Mouse (Mus musculus) limb, embryonic 10.5 days (tissue): ENCODE data around the gene Mettl21e. TPM values are rescaled to one million over a fixed set of nuclear protein-coding genes. Genes with fewer than 3 reads are reported as not detected.

Experiments used
- DNase-seq: peaks from one replicate; pipeline ENCODE4 v3.0.0-alpha.2; 2017; ENCODE audit warnings: low spot score
- H3K27ac ChIP-seq: fragments of 300-500 bp; sonication (generic); 2 replicates; pipeline ENCODE4 v1.5.1; 2016; ENCODE audit warnings: mild to moderate bottlenecking
- H3K27me3 ChIP-seq: fragments of 300-500 bp; sonication (generic); 2 replicates; pipeline ENCODE4 v1.6.1; 2016; ENCODE audit warnings: low read depth, mild to moderate bottlenecking; ENCODE audit not compliant: poor library complexity, severe bottlenecking
- H3K36me3 ChIP-seq: fragments of 300-500 bp; sonication (generic); 2 replicates; pipeline ENCODE4 v1.6.1; 2016; ENCODE audit warnings: mild to moderate bottlenecking, moderate library complexity
- H3K4me1 ChIP-seq: fragments of 300-500 bp; sonication (generic); 2 replicates; pipeline ENCODE4 v1.6.1; 2016
- H3K4me3 ChIP-seq: fragments of 300-500 bp; sonication (generic); 2 replicates; pipeline ENCODE4 v1.5.1; 2016; ENCODE audit warnings: mild to moderate bottlenecking, moderate library complexity
- H3K9me3 ChIP-seq: fragments of 300-500 bp; sonication (generic); replicated peaks from 2 replicates; pipeline ENCODE4 v1.6.1; 2016; ENCODE audit warnings: mild to moderate bottlenecking
- WGBS: fragments of 180-500 bp; shearing (Covaris S2); methylation state at CpG from one replicate; pipeline ENCODE4 v1.1.7; 2016; 5-methylcytosine and 5-hydroxymethylcytosine counted together
- polyA plus RNA-seq: library from polyadenylated mRNA; unstranded; fragments of >200 nt; fragmentation: Nextera tagmentation; extraction: Ambion mirVana; gene quantifications from 2 replicates; pipeline ENCODE4 v1.2.1, GENCODE M21; 2016

Gene Mettl21e
- polyA plus RNA-seq, 1 experiment from 2014 or later: not detected

DNA sequence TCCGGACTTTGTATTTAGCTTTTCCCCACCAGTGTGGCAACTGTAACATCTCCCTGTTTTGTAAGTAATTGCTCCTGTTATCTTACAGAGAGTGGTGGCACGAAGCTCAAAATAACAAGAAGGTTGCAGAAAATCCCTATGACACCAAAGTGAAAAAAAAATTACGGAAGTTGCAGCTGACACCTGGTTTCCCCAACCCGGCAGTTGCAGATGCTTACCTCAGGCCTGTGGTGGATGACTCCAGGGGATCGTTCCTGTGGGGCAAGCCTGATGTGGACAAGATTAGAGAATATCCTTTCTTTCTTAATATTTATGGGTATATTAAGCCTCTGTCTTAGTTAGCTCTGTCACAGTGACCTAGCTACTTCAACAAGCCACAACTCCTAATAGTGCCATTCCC is 40.7 kb downstream of the Mettl21e start:
- H3K36me3 ChIP-seq: peaks cover 79% of the 10 kb centered on the region
- no peak overlapping the region for H3K27ac ChIP-seq
- DNase-seq: no peak
- no peaks in the 10 kb centered on the region for H3K27me3 ChIP-seq
- H3K4me1 ChIP-seq: no peaks in the 10 kb centered on the region
- no peak overlapping the region for H3K4me3 ChIP-seq
- H3K9me3 ChIP-seq: no peaks in the 10 kb centered on the region
- 92% methylated on average over 5 of the region's 5 CpGs for WGBS

DNA sequence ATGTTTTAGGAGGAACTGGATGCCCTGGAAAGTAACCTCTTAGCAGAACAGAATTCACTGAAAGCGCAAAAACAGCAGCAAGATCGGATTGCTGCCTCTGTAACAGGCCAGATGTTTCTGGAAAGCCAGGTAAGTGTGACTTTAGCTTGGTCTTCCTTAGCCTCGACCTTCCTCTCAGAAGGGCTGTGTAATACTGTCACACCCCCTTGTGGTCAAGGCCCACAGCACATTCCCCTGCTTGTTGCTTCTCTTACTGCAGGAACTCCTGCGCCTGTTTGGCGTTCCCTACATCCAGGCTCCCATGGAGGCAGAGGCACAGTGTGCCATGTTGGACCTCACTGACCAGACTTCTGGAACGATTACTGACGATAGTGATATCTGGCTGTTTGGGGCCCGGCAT is 44.9 kb downstream of the Mettl21e start:
- H3K36me3 ChIP-seq: peaks cover 91% of the 10 kb centered on the region
- no peak for DNase-seq

DNA sequence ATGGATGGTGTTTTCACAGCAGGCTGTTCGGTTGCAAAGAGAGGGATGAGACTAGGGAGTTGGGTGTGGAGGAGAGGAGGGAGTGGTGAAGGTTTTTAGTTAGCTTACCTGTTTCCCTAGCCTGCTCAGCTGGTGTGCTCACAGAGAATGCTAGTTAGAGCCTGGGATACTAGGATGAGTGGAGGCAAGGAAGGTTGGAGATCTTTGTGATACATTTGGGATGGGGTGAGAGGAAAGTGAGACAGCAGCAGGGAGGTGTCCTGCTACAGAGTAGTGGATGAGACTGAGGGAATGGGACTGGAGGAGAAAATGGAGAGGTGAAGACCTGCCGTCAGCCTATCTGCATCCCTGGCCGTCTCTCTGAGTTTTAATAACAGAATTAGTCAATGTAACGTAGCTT is 46.1 kb downstream of the Mettl21e start:
- no peaks in the 10 kb centered on the region for H3K27me3 ChIP-seq
- DNase-seq: no peak
- H3K9me3 ChIP-seq: no peaks in the 10 kb centered on the region
- H3K4me1 ChIP-seq: no peaks in the 10 kb centered on the region
- H3K36me3 ChIP-seq: peaks cover 92% of the 10 kb centered on the region
- no peak overlapping the region for H3K4me3 ChIP-seq
- WGBS: 93% methylated on average over 4 of the region's 4 CpGs
- H3K27ac ChIP-seq: no peak overlapping the region

More for the DNA sequence above, 44.9 kb downstream of the Mettl21e start:
- Histone ChIP-seq H3K27ac (no peak overlapping the region), H3K4me1 (no peaks in the 10 kb centered on the region), H3K9me3 (no peaks in the 10 kb centered on the region), H3K27me3 (no peaks in the 10 kb centered on the region), H3K4me3 (no peak overlapping the region)
- WGBS: 91% methylated on average over 8 of the region's 8 CpGs

DNA sequence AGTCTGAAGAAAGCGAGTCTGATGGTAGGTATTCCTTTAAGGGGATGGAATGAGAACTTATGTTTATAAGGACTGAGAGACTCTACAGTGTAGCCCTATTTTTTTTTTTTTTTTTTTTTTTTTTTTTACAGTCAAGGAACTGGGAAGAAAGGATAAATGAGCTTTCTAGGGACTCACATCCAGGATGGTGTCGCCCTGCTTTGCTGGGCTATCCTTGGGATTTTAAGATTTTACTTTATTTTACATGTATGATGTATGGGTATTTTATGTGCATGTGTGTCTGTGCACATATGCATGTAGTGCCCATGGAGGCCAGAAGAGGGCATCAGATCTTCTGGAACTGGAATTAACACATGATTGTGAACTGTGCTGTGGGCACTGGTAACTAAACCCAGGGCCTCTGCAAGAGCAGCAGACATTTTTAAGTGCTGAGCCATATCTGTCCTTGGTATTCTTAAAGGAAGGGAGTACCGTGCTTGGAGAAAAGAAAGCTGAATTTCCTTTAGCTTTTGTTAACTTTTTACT is 50.8 kb downstream of the Mettl21e start:
- Histone ChIP-seq H3K4me3 (no peak overlapping the region), H3K4me1 (no peaks in the 10 kb centered on the region), H3K36me3 (peaks cover 91% of the 10 kb centered on the region), H3K9me3 (no peaks in the 10 kb centered on the region), H3K27ac (no peak overlapping the region), H3K27me3 (no peaks in the 10 kb centered on the region)
- DNase-seq: no peak
- 94% methylated on average over 3 of the region's 3 CpGs for WGBS

DNA sequence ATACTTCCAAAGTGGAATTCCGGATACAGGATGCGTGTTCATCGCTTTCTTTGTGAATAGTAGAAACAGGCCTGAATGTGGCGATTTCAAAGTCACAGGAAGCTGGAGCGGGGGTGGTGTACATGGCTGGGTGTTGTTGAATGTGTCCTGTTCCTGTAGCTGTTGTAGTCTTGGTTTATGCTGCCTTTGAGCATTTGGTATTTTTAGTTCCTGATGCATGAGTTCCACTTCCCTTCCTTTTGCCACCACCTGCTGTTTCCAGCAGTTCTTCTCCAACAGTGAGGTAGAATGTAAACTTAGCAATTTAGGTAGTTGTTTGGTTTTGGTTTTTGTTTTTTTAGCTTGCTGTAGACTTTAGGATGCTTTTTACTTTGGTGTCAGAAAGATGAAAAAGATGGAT is 56.4 kb downstream of the Mettl21e start:
- H3K27me3 ChIP-seq: no peaks in the 10 kb centered on the region
- whole genome bisulfite sequencing: 96% methylated on average over 5 of the region's 5 CpGs
- H3K36me3 ChIP-seq: peaks cover 93% of the 10 kb centered on the region

DNA sequence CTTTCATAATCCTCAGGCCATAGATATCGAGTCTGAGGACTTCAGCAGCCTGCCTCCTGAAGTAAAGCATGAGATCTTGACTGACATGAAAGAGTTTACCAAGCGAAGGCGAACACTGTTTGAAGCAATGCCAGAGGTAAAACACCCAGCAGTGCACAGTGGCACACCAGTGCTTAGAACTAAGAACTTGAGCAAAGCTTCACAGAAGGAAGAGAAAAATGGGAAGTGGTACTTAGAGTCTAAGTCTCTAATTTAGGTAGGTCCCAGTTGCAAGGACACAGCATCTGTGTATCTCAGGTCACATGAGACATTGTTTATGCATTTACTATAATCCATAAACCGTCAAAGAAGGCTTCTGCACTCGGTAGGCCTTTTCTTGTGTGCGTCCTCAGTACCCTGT is 56.9 kb downstream of the Mettl21e start:
- H3K4me1 ChIP-seq: no peaks in the 10 kb centered on the region
- WGBS: 93% methylated on average over 6 of the region's 6 CpGs
- no peaks in the 10 kb centered on the region for H3K9me3 ChIP-seq
- no peak overlapping the region for H3K27ac ChIP-seq
- H3K4me3 ChIP-seq: no peak overlapping the region
- DNase-seq: no peak
- no peaks in the 10 kb centered on the region for H3K27me3 ChIP-seq
- peaks cover 90% of the 10 kb centered on the region for H3K36me3 ChIP-seq

More for the DNA sequence above, 56.4 kb downstream of the Mettl21e start:
- Histone ChIP-seq H3K27ac (no peak overlapping the region), H3K4me1 (no peaks in the 10 kb centered on the region), H3K4me3 (no peak overlapping the region), H3K9me3 (no peaks in the 10 kb centered on the region)
- DNase-seq: no peak

DNA sequence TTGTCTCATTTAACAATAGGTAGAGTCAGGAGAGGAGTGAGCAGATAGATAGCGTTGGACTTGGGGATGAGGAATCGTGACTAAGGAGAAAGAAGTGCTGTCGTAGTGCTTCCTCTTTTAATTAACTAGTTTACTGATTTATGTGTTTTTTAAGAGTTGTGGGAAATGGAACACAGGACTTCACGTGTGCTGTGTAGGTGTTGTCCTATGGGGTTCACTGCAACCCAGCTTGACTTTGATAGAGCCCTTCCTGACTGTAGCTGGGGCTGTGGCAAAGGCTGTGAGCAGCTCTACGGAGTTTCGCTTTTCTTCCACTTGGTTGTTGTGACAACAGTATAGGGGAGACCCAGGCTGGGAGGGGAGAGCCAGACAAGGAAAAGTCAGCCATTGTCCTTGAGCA is 60.4 kb downstream of the Mettl21e start:
- WGBS: 93% methylated on average over 6 of the region's 6 CpGs
- H3K36me3 ChIP-seq: peaks cover 63% of the 10 kb centered on the region
- no peak for DNase-seq
- H3K4me3 ChIP-seq: no peak overlapping the region
- H3K27me3 ChIP-seq: no peaks in the 10 kb centered on the region
- H3K9me3 ChIP-seq: no peaks in the 10 kb centered on the region
- no peaks in the 10 kb centered on the region for H3K4me1 ChIP-seq
- no peak overlapping the region for H3K27ac ChIP-seq

DNA sequence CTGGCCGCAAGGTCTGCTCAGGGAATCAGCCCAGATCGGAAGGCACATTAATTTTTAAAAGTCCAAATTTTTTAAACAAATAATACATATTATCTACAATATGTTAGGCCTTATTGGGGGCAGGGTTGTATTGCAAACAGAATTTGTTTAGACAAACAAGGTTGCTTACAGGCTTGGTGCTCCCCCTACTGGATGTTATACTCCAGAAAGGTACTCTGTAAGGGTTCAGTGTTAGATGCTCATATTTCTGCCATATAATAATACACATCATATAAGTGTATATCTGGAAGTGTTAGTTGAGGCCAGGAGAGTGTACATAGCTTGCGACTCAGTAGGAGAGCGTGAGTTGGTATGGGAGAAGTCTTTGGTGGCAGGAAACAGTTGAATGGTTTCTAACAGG is 63.5 kb downstream of the Mettl21e start:
- H3K27me3 ChIP-seq: no peaks in the 10 kb centered on the region
- no peak for DNase-seq
- H3K36me3 ChIP-seq: peaks cover 33% of the 10 kb centered on the region
- 98% methylated on average over 4 of the region's 4 CpGs for WGBS
- H3K9me3 ChIP-seq: no peaks in the 10 kb centered on the region
- H3K27ac ChIP-seq: no peak overlapping the region
- H3K4me1 ChIP-seq: no peaks in the 10 kb centered on the region
- no peak overlapping the region for H3K4me3 ChIP-seq

Other genes with a start within 250 kb of the Mettl21e start
- gene Mettl21c, start 198.9 kb downstream of the Mettl21e start, polyA plus RNA-seq: 0.31 and 0.58 TPM in 2 replicates
- 0.03 and 0.11 TPM in 2 replicates for gene Gm8251, start 157.0 kb downstream of the Mettl21e start, polyA plus RNA-seq
- 92.5 and 111 TPM in 2 replicates for gene Tex30, start 116.5 kb downstream of the Mettl21e start, polyA plus RNA-seq
- 77.8 and 80.8 TPM in 2 replicates for gene Kdelc1, start 100.2 kb downstream of the Mettl21e start, polyA plus RNA-seq
- gene Bivm, start 100.0 kb downstream of the Mettl21e start, polyA plus RNA-seq: 26.5 and 28.3 TPM in 2 replicates
- 19.3 and 21.7 TPM in 2 replicates for gene Ercc5, start 71.2 kb downstream of the Mettl21e start, polyA plus RNA-seq